Mouse (Mus musculus): ENCODE results near the gene Dock4. TPM values are rescaled to one million over a fixed set of nuclear protein-coding genes. Genes with fewer than 3 reads are reported as not detected.

Gene Dock4
- polyA plus RNA-seq, 1 experiment from 2014 or later, result 1.8 TPM

DNA sequence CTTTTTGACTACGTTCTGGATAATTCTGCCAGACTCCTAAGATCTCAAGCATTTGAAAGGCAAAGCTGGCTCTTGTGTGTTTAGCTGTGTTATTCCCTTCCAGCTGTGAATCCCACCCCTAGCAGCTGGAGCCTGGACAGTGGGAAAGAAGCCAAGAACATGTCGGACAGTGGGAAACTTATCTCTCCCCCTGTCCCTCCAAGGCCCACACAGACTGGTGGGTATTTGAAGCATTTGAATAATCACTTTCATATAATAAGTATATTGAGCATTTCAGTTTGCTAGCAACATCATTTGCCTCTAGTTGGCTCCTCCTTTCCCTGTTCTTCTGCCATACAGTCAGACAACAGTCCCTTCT is 392.6 kb downstream of the Dock4 start:
- WGBS, result 81% methylated on average over 2 of the region's 2 CpGs

DNA sequence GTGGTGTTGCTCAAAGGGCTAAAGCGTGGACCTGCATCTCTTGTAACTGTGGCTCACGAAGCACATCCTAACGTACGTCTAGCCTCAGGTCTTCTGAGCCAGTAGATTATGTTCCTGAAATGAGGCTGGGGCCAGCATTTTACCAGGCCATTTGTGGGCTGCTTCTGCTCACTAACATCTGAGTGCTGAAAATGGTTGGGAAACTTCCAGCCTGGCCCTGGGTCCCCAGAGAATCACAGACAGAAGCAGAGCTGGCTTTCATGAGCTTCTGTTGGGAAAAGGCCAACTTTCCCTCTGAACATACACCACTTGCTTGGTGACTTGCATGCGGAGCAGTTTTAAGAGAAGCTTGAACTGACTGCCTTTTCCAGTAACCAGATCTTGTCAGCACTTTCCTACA is 393.2 kb downstream of the Dock4 start:
- no peak overlapping the region for H3K9ac ChIP-seq (ENCODE audit: low read depth, low read length)
- ATAC-seq, result no peak
- TF ChIP-seq CTCF (IDR thresholded peaks at IDR 0.05; ENCODE audit: low read depth), result no peak
- no peak overlapping the region for H3K27ac ChIP-seq (ENCODE audit: low read depth, low read length)
- H3K4me2 ChIP-seq (replicated peaks; ENCODE audit: low read depth), result no peak overlapping the region
- H3K36me3 ChIP-seq (ENCODE audit: control insufficient read depth, insufficient read depth), result no peaks in the 10 kb centered on the region
- no peaks in the 10 kb centered on the region for H3K27me3 ChIP-seq (replicated peaks; ENCODE audit: control insufficient read depth, insufficient read depth, low read length)
- H3K4me3 ChIP-seq (ENCODE audit: low read depth, low read length), result no peak overlapping the region
- WGBS, result 80% methylated on average over 5 of the region's 5 CpGs
- H3K4me1 ChIP-seq (replicated peaks; ENCODE audit: control insufficient read depth, insufficient read depth, low read length), result no peaks in the 10 kb centered on the region
- no peaks in the 10 kb centered on the region for H3K9me3 ChIP-seq (ENCODE audit: control insufficient read depth)

More for the DNA sequence above, 392.6 kb downstream of the Dock4 start:
- Histone ChIP-seq H3K4me2 (replicated peaks; ENCODE audit: low read depth) (no peak overlapping the region), H3K27me3 (replicated peaks; ENCODE audit: control insufficient read depth, insufficient read depth, low read length) (no peaks in the 10 kb centered on the region), H3K4me1 (replicated peaks; ENCODE audit: control insufficient read depth, insufficient read depth, low read length) (no peaks in the 10 kb centered on the region), H3K36me3 (ENCODE audit: control insufficient read depth, insufficient read depth) (no peaks in the 10 kb centered on the region), H3K27ac (ENCODE audit: low read depth, low read length) (no peak overlapping the region), H3K4me3 (ENCODE audit: low read depth, low read length) (no peak overlapping the region), H3K9me3 (ENCODE audit: control insufficient read depth) (no peaks in the 10 kb centered on the region), H3K9ac (ENCODE audit: low read depth, low read length) (no peak overlapping the region)
- TF ChIP-seq CTCF (IDR thresholded peaks at IDR 0.05; ENCODE audit: low read depth), result no peak
- no peak for ATAC-seq

DNA sequence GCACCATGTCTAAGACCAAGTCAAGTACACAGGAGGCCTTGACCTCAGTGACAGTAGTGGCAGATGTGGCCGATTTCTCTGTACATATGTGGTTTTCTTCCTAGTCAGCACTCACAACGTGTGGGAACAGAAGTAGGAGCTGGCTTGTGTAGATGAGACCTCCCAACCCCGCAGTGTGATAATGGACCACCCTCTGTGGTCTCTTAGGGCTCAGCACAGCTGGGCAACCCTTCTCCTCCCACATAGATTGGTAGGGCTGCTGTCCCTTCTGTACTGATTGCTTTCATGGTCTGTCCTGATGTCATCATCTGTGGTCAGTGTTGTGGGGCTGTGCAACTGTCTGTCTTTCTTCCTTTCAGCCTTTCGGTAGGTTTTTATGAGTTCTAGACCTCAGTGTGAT is 394.1 kb downstream of the Dock4 start:
- H3K36me3 ChIP-seq (ENCODE audit: control insufficient read depth, insufficient read depth), result no peaks in the 10 kb centered on the region
- no peak for TF ChIP-seq CTCF (IDR thresholded peaks at IDR 0.05; ENCODE audit: low read depth)
- H3K9ac ChIP-seq (ENCODE audit: low read depth, low read length), result no peak overlapping the region
- H3K27me3 ChIP-seq (replicated peaks; ENCODE audit: control insufficient read depth, insufficient read depth, low read length), result no peaks in the 10 kb centered on the region
- no peak overlapping the region for H3K27ac ChIP-seq (ENCODE audit: low read depth, low read length)
- 78% methylated on average over 4 of the region's 4 CpGs for WGBS
- no peak overlapping the region for H3K4me2 ChIP-seq (replicated peaks; ENCODE audit: low read depth)
- H3K9me3 ChIP-seq (ENCODE audit: control insufficient read depth), result no peaks in the 10 kb centered on the region
- no peak for ATAC-seq
- no peaks in the 10 kb centered on the region for H3K4me1 ChIP-seq (replicated peaks; ENCODE audit: control insufficient read depth, insufficient read depth, low read length)
- no peak overlapping the region for H3K4me3 ChIP-seq (ENCODE audit: low read depth, low read length)

DNA sequence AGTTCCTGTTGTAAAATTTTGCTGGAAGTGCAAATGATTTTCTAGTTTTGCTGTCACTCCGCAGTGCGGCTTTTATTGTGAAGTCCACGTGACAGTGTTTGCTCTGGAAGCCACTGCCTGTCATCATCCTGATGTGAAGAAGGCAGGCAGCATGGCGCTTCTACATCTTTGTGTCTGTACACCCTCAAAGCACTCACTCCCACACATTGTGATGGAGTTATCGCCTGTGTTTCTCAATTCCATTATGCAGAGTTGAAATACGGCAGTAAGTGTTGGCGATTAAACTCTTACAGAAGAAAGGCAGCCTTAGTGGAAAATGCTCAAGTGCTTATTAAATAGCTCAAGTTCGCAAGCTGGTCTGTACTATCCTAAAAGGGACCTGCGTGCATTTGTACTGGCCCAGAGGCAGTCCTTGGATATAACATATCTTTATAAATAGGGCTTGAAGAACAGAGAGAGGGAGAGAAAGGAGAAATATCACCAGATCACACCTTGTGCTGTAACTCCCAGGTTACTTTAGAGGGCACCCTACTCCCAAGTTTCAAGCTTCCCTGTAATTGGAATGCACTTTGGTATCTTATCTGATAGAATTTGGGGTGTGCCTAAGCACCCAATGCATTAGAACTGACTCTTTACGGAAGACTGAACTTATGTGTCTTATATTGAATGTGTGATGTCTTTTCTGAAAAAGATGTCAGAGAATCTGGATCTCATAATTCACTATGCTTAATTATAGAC is 396.7 kb downstream of the Dock4 start:
- no peak for ATAC-seq
- H3K36me3 ChIP-seq (ENCODE audit: control insufficient read depth, insufficient read depth), result no peaks in the 10 kb centered on the region
- H3K9ac ChIP-seq (ENCODE audit: low read depth, low read length), result no peak overlapping the region
- no peaks in the 10 kb centered on the region for H3K9me3 ChIP-seq (ENCODE audit: control insufficient read depth)
- H3K4me3 ChIP-seq (ENCODE audit: low read depth, low read length), result no peak overlapping the region
- WGBS, result 78% methylated on average over 10 of the region's 10 CpGs
- H3K27me3 ChIP-seq (replicated peaks; ENCODE audit: control insufficient read depth, insufficient read depth, low read length), result no peaks in the 10 kb centered on the region
- H3K27ac ChIP-seq (ENCODE audit: low read depth, low read length), result no peak overlapping the region
- no peaks in the 10 kb centered on the region for H3K4me1 ChIP-seq (replicated peaks; ENCODE audit: control insufficient read depth, insufficient read depth, low read length)
- peak; percentile 73 for TF ChIP-seq CTCF (IDR thresholded peaks at IDR 0.05; ENCODE audit: low read depth)
- no peak overlapping the region for H3K4me2 ChIP-seq (replicated peaks; ENCODE audit: low read depth)

- H3K4me1 ChIP-seq (replicated peaks; ENCODE audit: control insufficient read depth, insufficient read depth, low read length), result no peaks in the 10 kb centered on the region
- TF ChIP-seq CTCF (IDR thresholded peaks at IDR 0.05; ENCODE audit: low read depth), result no peak
- H3K4me2 ChIP-seq (replicated peaks; ENCODE audit: low read depth), result no peak overlapping the region
- no peak overlapping the region for H3K27ac ChIP-seq (ENCODE audit: low read depth, low read length)
- 82% methylated on average over 5 of the region's 5 CpGs for WGBS
- H3K9me3 ChIP-seq (ENCODE audit: control insufficient read depth), result no peaks in the 10 kb centered on the region
- no peak overlapping the region for H3K9ac ChIP-seq (ENCODE audit: low read depth, low read length)
- no peak overlapping the region for H3K4me3 ChIP-seq (ENCODE audit: low read depth, low read length)
- ATAC-seq, result no peak
- no peaks in the 10 kb centered on the region for H3K36me3 ChIP-seq (ENCODE audit: control insufficient read depth, insufficient read depth)
- no peaks in the 10 kb centered on the region for H3K27me3 ChIP-seq (replicated peaks; ENCODE audit: control insufficient read depth, insufficient read depth, low read length)
These were observed 397.2 kb downstream of the Dock4 start for GRCm38 (mm10) chr12:40842991-40843390.

DNA sequence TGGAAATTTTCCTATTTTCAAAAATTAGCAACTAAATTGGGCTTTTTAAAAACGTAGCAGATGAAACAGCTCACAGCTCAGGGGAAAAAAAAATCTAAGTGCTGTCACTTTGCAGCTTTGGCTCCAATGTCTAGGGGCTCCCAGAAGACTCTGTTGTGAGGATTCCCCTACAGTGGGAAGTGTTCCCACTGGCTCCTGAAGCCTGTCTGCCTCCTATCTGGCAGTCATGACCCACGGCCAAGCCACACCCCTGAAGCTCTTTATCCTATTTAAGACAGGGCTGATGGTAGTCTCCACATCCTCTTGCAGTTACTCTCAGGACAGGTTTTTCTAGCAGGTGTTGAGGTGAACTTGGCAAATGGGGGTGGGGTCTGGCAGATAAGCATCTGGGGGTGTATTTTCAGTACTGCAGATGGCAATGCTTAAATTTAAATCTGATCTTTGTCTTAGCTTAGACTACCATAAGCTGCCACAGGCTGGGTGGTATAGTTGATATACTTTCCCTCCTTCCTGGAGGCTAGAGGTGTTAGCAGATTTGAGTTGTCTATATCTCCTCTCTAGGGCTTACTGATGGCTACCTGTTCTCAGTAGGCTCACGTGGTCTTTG is 397.8 kb downstream of the Dock4 start:
- H3K9me3 ChIP-seq (ENCODE audit: control insufficient read depth), result no peaks in the 10 kb centered on the region
- H3K4me2 ChIP-seq (replicated peaks; ENCODE audit: low read depth), result no peak overlapping the region
- no peaks in the 10 kb centered on the region for H3K4me1 ChIP-seq (replicated peaks; ENCODE audit: control insufficient read depth, insufficient read depth, low read length)
- no peak for TF ChIP-seq CTCF (IDR thresholded peaks at IDR 0.05; ENCODE audit: low read depth)
- ATAC-seq, result no peak
- 59% methylated on average over 3 of the region's 3 CpGs for WGBS
- H3K27me3 ChIP-seq (replicated peaks; ENCODE audit: control insufficient read depth, insufficient read depth, low read length), result no peaks in the 10 kb centered on the region
- no peak overlapping the region for H3K27ac ChIP-seq (ENCODE audit: low read depth, low read length)
- no peaks in the 10 kb centered on the region for H3K36me3 ChIP-seq (ENCODE audit: control insufficient read depth, insufficient read depth)
- no peak overlapping the region for H3K9ac ChIP-seq (ENCODE audit: low read depth, low read length)
- H3K4me3 ChIP-seq (ENCODE audit: low read depth, low read length), result no peak overlapping the region
